In the genomic region with DNA sequence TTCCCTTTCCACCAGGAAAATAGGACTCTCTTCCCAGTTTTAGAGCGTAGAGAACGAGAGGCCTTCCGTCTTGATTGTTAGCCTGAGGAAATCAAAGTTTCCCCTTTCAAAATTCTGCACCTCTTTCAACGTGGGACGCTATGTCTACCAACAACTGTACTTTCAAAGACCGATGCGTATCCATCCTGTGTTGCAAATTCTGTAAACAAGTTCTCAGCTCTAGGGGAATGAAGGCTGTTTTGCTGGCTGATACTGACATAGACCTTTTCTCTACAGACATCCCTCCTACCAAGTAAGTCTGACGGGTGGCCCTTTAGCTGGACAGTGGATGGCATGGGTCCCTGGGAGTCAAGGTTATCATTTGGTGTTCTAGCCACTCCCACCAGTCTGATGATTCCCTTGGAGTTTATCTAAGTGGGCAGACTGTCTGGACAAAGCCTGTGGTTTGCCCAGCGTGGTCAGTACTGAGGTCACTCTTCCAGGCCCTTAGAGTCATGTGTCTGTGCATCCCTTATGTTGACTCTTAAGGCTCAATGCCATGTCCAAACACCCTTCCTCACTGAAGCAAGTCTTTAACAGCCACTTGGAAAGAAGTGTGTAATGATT, we compare ENCODE assay signal across 8 mouse cellular contexts. TPM values are rescaled to one million over a fixed set of nuclear protein-coding genes. Genes with fewer than 3 reads are reported as not detected.
DNase-seq lines count a peak whose midpoint lies in the region; ATAC-seq and TF ChIP-seq lines count a peak whose summit lies in the region.

No protein-coding gene starts in this region.

- peak overlapping the region; percentile 29 for H3K27ac ChIP-seq in left cerebral cortex, adult 2 months
- no peak overlapping the region for H3K27ac ChIP-seq in hindbrain, embryonic 15.5 days (replicated peaks)
- H3K27ac ChIP-seq in midbrain, embryonic 14.5 days (replicated peaks; ENCODE audit: low read depth, low read length): no peak overlapping the region

- no peak for ATAC-seq in hindbrain, embryonic 15.5 days (ENCODE audit: low FRiP score, low read depth)
- ATAC-seq in midbrain, embryonic 14.5 days (ENCODE audit: low FRiP score, low TSS enrichment): no peak

- H3K36me3 ChIP-seq in hindbrain, embryonic 15.5 days: no peaks in the 10 kb centered on the region
- H3K36me3 ChIP-seq in midbrain, embryonic 14.5 days (ENCODE audit: control insufficient read depth, insufficient read depth, low read length): no peaks in the 10 kb centered on the region

- H3K9ac ChIP-seq in hindbrain, embryonic 15.5 days: no peak overlapping the region
- peak overlapping the region; percentile 46 for H3K9ac ChIP-seq in midbrain, embryonic 14.5 days (replicated peaks; ENCODE audit: low read length)

- peaks cover 29% of the 10 kb centered on the region for H3K4me1 ChIP-seq in hindbrain, embryonic 15.5 days (replicated peaks)
- H3K4me1 ChIP-seq in midbrain, embryonic 14.5 days (ENCODE audit: control insufficient read depth, insufficient read depth, low read length): peaks cover 28% of the 10 kb centered on the region

- no peaks in the 10 kb centered on the region for H3K9me3 ChIP-seq in hindbrain, embryonic 15.5 days
- no peaks in the 10 kb centered on the region for H3K9me3 ChIP-seq in midbrain, embryonic 14.5 days (ENCODE audit: control insufficient read depth, low read length)

- no peak for DNase-seq in left cerebral cortex, adult 2 months (ENCODE audit: extremely low spot score in 1 of 2, low spot score in 2 of 2)
- DNase-seq in left cerebral cortex, adult 18-20 months (ENCODE audit: low spot score in 2 of 2): no peak
- peak; percentile 17 for DNase-seq in c-Kit-positive CD71-positive TER-119-positive erythroid progenitor cells, embryonic 14.5 days (ENCODE audit: low spot score)
- no peak for DNase-seq in midbrain, embryonic 14.5 days
- DNase-seq in gastrocnemius, postnatal 14 days: no peak
- DNase-seq in frontal cortex, postnatal 36 days (ENCODE audit: low spot score in 2 of 2): no peak
- no peak for DNase-seq in right cerebral cortex, postnatal 36 days (ENCODE audit: low spot score in 2 of 2)

- H3K4me3 ChIP-seq in left cerebral cortex, adult 2 months: peak overlapping the region; percentile 66
- H3K4me3 ChIP-seq in hindbrain, embryonic 15.5 days: peak overlapping the region; percentile 57
- peak overlapping the region; percentile 67 for H3K4me3 ChIP-seq in midbrain, embryonic 14.5 days (replicated peaks; ENCODE audit: low read depth, low read length)

- no peak for TF ChIP-seq CTCF in left cerebral cortex, adult 2 months (IDR thresholded peaks at IDR 0.05)

- 3% methylated on average over 9 of the region's 9 CpGs for WGBS in hindbrain, embryonic 15.5 days
- 2% methylated on average over 9 of the region's 9 CpGs for WGBS in midbrain, embryonic 14.5 days

- peak overlapping the region; percentile 93 for H3K4me2 ChIP-seq in hindbrain, embryonic 15.5 days
- H3K4me2 ChIP-seq in midbrain, embryonic 14.5 days (ENCODE audit: low read length): peak overlapping the region; percentile 99

- intact Hi-C loops in left cerebral cortex, adult 2 months (cut with DNase I): loop anchor here (5.0 to 10.0 kb wide), 3 partner anchors 46 to 236 kb away; no protein-coding TSS in a partner anchor
- intact Hi-C loops in gastrocnemius, postnatal 14 days (cut with DNase I; ENCODE audit: low total_unique reads): loop anchor here (5.0 kb wide), 1 partner anchor 101 kb away; no protein-coding TSS in a partner anchor

- no peaks in the 10 kb centered on the region for H3K27me3 ChIP-seq in hindbrain, embryonic 15.5 days
- no peaks in the 10 kb centered on the region for H3K27me3 ChIP-seq in midbrain, embryonic 14.5 days (ENCODE audit: control insufficient read depth, insufficient read depth, low read length)

RNA-seq across cellular contexts. Expression of gene Fam72a, which starts 1.0 kb away (rescaled TPM):
- total RNA-seq in left cerebral cortex, adult 2 months (2021): 1 to 10 TPM in 1 of 2 experiments, under 1 TPM in 1; 0.96 to 1.3 TPM
- total RNA-seq in left cerebral cortex, adult 18-20 months (2021): 1 to 10 TPM; 1.1 TPM
- polyA plus RNA-seq in hindbrain, embryonic 15.5 days (2015; fragmentation: Nextera tagmentation; extraction: Ambion mirVana): 1.1 and 1.7 TPM in 2 replicates
- polyA plus RNA-seq in midbrain, embryonic 14.5 days (2014; fragmentation: Nextera tagmentation; extraction: Ambion mirVana): 1.4 and 1.8 TPM in 2 replicates
- total RNA-seq in gastrocnemius, postnatal 14 days (2021): under 1 TPM; 0.49 to 0.72 TPM

RNA-seq across cellular contexts. Expression of gene Srgap2, which starts 1.5 kb away (rescaled TPM):
- 10 to 100 TPM; 86.4 to 89.3 TPM for total RNA-seq in left cerebral cortex, adult 2 months (2021)
- total RNA-seq in left cerebral cortex, adult 18-20 months (2021): 10 to 100 TPM; 69.4 to 77.0 TPM
- 22.6 and 28.3 TPM in 2 replicates for polyA plus RNA-seq in hindbrain, embryonic 15.5 days (2015; fragmentation: Nextera tagmentation; extraction: Ambion mirVana)
- 28.6 and 30.8 TPM in 2 replicates for polyA plus RNA-seq in midbrain, embryonic 14.5 days (2014; fragmentation: Nextera tagmentation; extraction: Ambion mirVana)
- total RNA-seq in gastrocnemius, postnatal 14 days (2021): 10 to 100 TPM; 21.2 to 21.5 TPM
